Mouse (Mus musculus) embryonic facial prominence, embryonic 13.5 days (tissue): ENCODE results near the gene Klhdc7b. TPM values are rescaled to one million over a fixed set of nuclear protein-coding genes. Genes with fewer than 3 reads are reported as not detected.
A peak's percentile ranks its signal among the peaks of the same experiment; 100 is the strongest.
"Not testable (repeated sequence)": the region's sequence is repeated elsewhere in the genome, so short reads cannot be mapped to it uniquely, and the experiment has no call there.

Experiments used
- ATAC-seq: fragments of 200-750 bp; cut with Nextera tagmentation; 2 replicates; pipeline ENCODE4 v1.8.0; 2017; ENCODE audit warnings: low read depth; ENCODE audit not compliant: insufficient number of reproducible peaks, insufficient read depth, low FRiP score, low TSS enrichment
- H3K27ac ChIP-seq: fragments of 300-500 bp; sonication (generic); 2 replicates; pipeline ENCODE4 v1.5.1; 2015; ENCODE audit warnings: moderate library complexity, mild to moderate bottlenecking, inconsistent platforms
- H3K27me3 ChIP-seq: fragments of 300-500 bp; sonication (generic); 2 replicates; pipeline ENCODE4 v1.6.1; 2015; ENCODE audit warnings: mild to moderate bottlenecking, inconsistent platforms
- H3K36me3 ChIP-seq: fragments of 300-500 bp; sonication (generic); 2 replicates; pipeline ENCODE4 v1.6.1; 2015; ENCODE audit warnings: mild to moderate bottlenecking, inconsistent platforms
- H3K4me1 ChIP-seq: fragments of 300-500 bp; sonication (generic); 2 replicates; pipeline ENCODE4 v1.6.1; 2015; ENCODE audit warnings: inconsistent platforms
- H3K4me2 ChIP-seq: fragments of 300-500 bp; sonication (generic); 2 replicates; pipeline ENCODE4 v1.6.1; 2015; ENCODE audit warnings: moderate library complexity, mild to moderate bottlenecking, inconsistent platforms
- H3K4me3 ChIP-seq: fragments of 300-500 bp; sonication (generic); 2 replicates; pipeline ENCODE4 v1.5.1; 2015; ENCODE audit warnings: mild to moderate bottlenecking, inconsistent platforms
- H3K9ac ChIP-seq: fragments of 300-500 bp; sonication (generic); 2 replicates; pipeline ENCODE4 v1.6.1; 2015; ENCODE audit warnings: mild to moderate bottlenecking, inconsistent platforms
- H3K9me3 ChIP-seq: fragments of 300-500 bp; sonication (generic); 2 replicates; pipeline ENCODE4 v1.6.1; 2016; ENCODE audit warnings: inconsistent platforms
- WGBS: fragments of 180-500 bp; shearing (Covaris S2); methylation state at CpG from one replicate; pipeline ENCODE4 v1.1.7; 2015; ENCODE audit warnings: mixed read lengths; 5-methylcytosine and 5-hydroxymethylcytosine counted together
- polyA plus RNA-seq: library from polyadenylated mRNA; unstranded; fragments of >200 nt; fragmentation: Nextera tagmentation; extraction: Ambion mirVana; gene quantifications from 2 replicates; pipeline ENCODE4 v1.2.1, GENCODE M21; 2015

Gene Klhdc7b
- polyA plus RNA-seq, 1 experiment from 2014 or later, result not detected

- no peaks in the 10 kb centered on the region for H3K27me3 ChIP-seq
These were observed 44.9 kb downstream of the Klhdc7b start, which contains the start of the genes C730034F03Rik, Gm44502 and Chkb for GRCm38 (mm10) chr15:89429352-89430221. C730034F03Rik (plus strand) TSS chr15:89429589. Gm44502 (minus strand) TSS chr15:89429696. Chkb (minus strand) TSS chr15:89429908.

GRCm38 (mm10) chr15:89430341-89430740, 45.6 kb downstream of the Klhdc7b start:
- Histone ChIP-seq H3K9me3 (no peaks in the 10 kb centered on the region), H3K27ac (peak overlapping the region; percentile 98), H3K27me3 (no peaks in the 10 kb centered on the region), H3K4me2 (peak overlapping the region; percentile 73), H3K9ac (peak overlapping the region; percentile 81), H3K4me1 (peaks cover 16% of the 10 kb centered on the region), H3K36me3 (peaks cover 25% of the 10 kb centered on the region), H3K4me3 (peak overlapping the region; percentile 81)
- 45% methylated on average over 6 of the region's 6 CpGs for WGBS
- no peak for ATAC-seq

More at GRCm38 (mm10) chr15:89429352-89430221, 44.9 kb downstream of the Klhdc7b start, which contains the start of the genes C730034F03Rik, Gm44502 and Chkb:
- ATAC-seq, result peak; percentile 89
- Histone ChIP-seq H3K9ac (peak within 1 kb of the TSS; percentile 81), H3K4me1 (peaks cover 16% of the 10 kb centered on the region), H3K9me3 (no peaks in the 10 kb centered on the region), H3K4me2 (peak within 1 kb of the TSS; percentile 73), H3K36me3 (peaks cover 26% of the 10 kb centered on the region), H3K27ac (peak within 1 kb of the TSS; percentile 98), H3K4me3 (peak within 1 kb of the TSS; percentile 81)
- WGBS, result under 1% methylated on average over 70 of the region's 70 CpGs

- not testable (repeated sequence) for H3K4me3 ChIP-seq, H3K9me3 ChIP-seq, ATAC-seq, H3K9ac ChIP-seq, H3K27ac ChIP-seq, H3K27me3 ChIP-seq
- H3K4me1 ChIP-seq, result peaks cover 12% of the 10 kb centered on the region
- peaks cover 23% of the 10 kb centered on the region for H3K36me3 ChIP-seq
- H3K4me2 ChIP-seq, result peak overlapping the region; percentile 73; the same call in 1 of the 2 replicates
- WGBS, result 80% methylated on average over 9 of the region's 9 CpGs
These were observed 46.1 kb downstream of the Klhdc7b start for GRCm38 (mm10) chr15:89430771-89431170.

- WGBS, result 87% methylated on average over 3 of the region's 3 CpGs
These were observed 46.6 kb downstream of the Klhdc7b start for GRCm38 (mm10) chr15:89431271-89431670.

GRCm38 (mm10) chr15:89431806-89432205, 47.1 kb downstream of the Klhdc7b start:
- no peak for ATAC-seq
- Histone ChIP-seq H3K4me3 (no peak overlapping the region), H3K36me3 (peaks cover 12% of the 10 kb centered on the region), H3K9me3 (no peaks in the 10 kb centered on the region), H3K4me1 (peaks cover 9% of the 10 kb centered on the region), H3K9ac (no peak overlapping the region), H3K4me2 (no peak overlapping the region), H3K27ac (no peak overlapping the region), H3K27me3 (no peaks in the 10 kb centered on the region)
- 92% methylated on average over 6 of the region's 6 CpGs for WGBS

More at GRCm38 (mm10) chr15:89431271-89431670, 46.6 kb downstream of the Klhdc7b start:
- Histone ChIP-seq H3K4me1 (peaks cover 9% of the 10 kb centered on the region), H3K27me3 (no peaks in the 10 kb centered on the region), H3K27ac (no peak overlapping the region), H3K9ac (no peak overlapping the region), H3K4me2 (no peak overlapping the region), H3K36me3 (peaks cover 18% of the 10 kb centered on the region), H3K4me3 (no peak overlapping the region), H3K9me3 (no peaks in the 10 kb centered on the region)
- no peak for ATAC-seq

- ATAC-seq, result no peak
- no peaks in the 10 kb centered on the region for H3K9me3 ChIP-seq
- peaks cover 1% of the 10 kb centered on the region; the same call in 1 of the 2 replicates for H3K36me3 ChIP-seq
- 70% methylated on average over 4 of the region's 4 CpGs for WGBS
- H3K27me3 ChIP-seq, result no peaks in the 10 kb centered on the region
- H3K4me3 ChIP-seq, result no peak overlapping the region
- peaks cover 9% of the 10 kb centered on the region for H3K4me1 ChIP-seq
- no peak overlapping the region for H3K4me2 ChIP-seq
- no peak overlapping the region for H3K9ac ChIP-seq
- no peak overlapping the region for H3K27ac ChIP-seq
These were observed 48.2 kb downstream of the Klhdc7b start for GRCm38 (mm10) chr15:89432946-89433345.

- Histone ChIP-seq H3K4me2 (no peak overlapping the region), H3K4me3 (no peak overlapping the region), H3K9ac (no peak overlapping the region), H3K9me3 (no peaks in the 10 kb centered on the region), H3K27me3 (no peaks in the 10 kb centered on the region), H3K36me3 (no peaks in the 10 kb centered on the region), H3K4me1 (no peaks in the 10 kb centered on the region), H3K27ac (no peak overlapping the region)
- 57% methylated on average over 3 of the region's 3 CpGs for WGBS
- ATAC-seq, result no peak
These were observed 49.4 kb downstream of the Klhdc7b start for GRCm38 (mm10) chr15:89434136-89434535.

- no peak overlapping the region for H3K9ac ChIP-seq
- no peaks in the 10 kb centered on the region for H3K9me3 ChIP-seq
- no peak for ATAC-seq
- WGBS, result 88% methylated on average over 5 of the region's 5 CpGs
- H3K4me1 ChIP-seq, result no peaks in the 10 kb centered on the region
- H3K4me2 ChIP-seq, result no peak overlapping the region
- no peak overlapping the region for H3K27ac ChIP-seq
- no peak overlapping the region for H3K4me3 ChIP-seq
- no peaks in the 10 kb centered on the region for H3K36me3 ChIP-seq
- H3K27me3 ChIP-seq, result no peaks in the 10 kb centered on the region
These were observed 51.2 kb downstream of the Klhdc7b start for GRCm38 (mm10) chr15:89435878-89436277.

Other genes starting within 250 kb of the Klhdc7b start
- gene Mapk12, start 244.2 kb upstream of the Klhdc7b start, polyA plus RNA-seq, result 4.6 and 4.7 TPM in 2 replicates
- 13.3 and 13.5 TPM in 2 replicates for gene Mapk11, start 235.3 kb upstream of the Klhdc7b start, polyA plus RNA-seq
- gene Plxnb2, start 204.1 kb upstream of the Klhdc7b start, polyA plus RNA-seq, result 130 and 157 TPM in 2 replicates
- 21.3 TPM in 2 replicates for gene Dennd6b, start 188.4 kb upstream of the Klhdc7b start, polyA plus RNA-seq
- gene Ppp6r2, start 173.4 kb upstream of the Klhdc7b start, polyA plus RNA-seq, result 40.0 and 41.7 TPM in 2 replicates
- gene Sbf1, start 69.6 kb upstream of the Klhdc7b start, polyA plus RNA-seq, result 57.4 and 57.8 TPM in 2 replicates
- gene Adm2, start 62.2 kb upstream of the Klhdc7b start, polyA plus RNA-seq, result not detected in 2 replicates
- not detected in 2 replicates for gene Miox, start 50.5 kb upstream of the Klhdc7b start, polyA plus RNA-seq
- gene Lmf2, start 29.3 kb upstream of the Klhdc7b start, polyA plus RNA-seq, result 53.3 and 62.2 TPM in 2 replicates
- gene Ncaph2, start 29.2 kb upstream of the Klhdc7b start, polyA plus RNA-seq, result 164 and 188 TPM in 2 replicates
- 4.6 and 4.7 TPM in 2 replicates for gene Sco2, start 11.1 kb upstream of the Klhdc7b start, polyA plus RNA-seq
- 1.4 and 1.6 TPM in 2 replicates for gene Tymp, start 7.9 kb upstream of the Klhdc7b start, polyA plus RNA-seq
- gene Odf3b, start 5.6 kb upstream of the Klhdc7b start, polyA plus RNA-seq, result 0.54 and 0.93 TPM in 2 replicates
- not detected in 2 replicates for gene Syce3, start 25.6 kb downstream of the Klhdc7b start, polyA plus RNA-seq
- gene Cpt1b, start 40.9 kb downstream of the Klhdc7b start, polyA plus RNA-seq, result 0.55 and 0.66 TPM in 2 replicates
- gene C730034F03Rik, start 44.7 kb downstream of the Klhdc7b start, polyA plus RNA-seq, result 5.5 and 6.0 TPM in 2 replicates
- not detected in 2 replicates for gene Gm44502, start 44.8 kb downstream of the Klhdc7b start, polyA plus RNA-seq
- 59.3 and 71.1 TPM in 2 replicates for gene Chkb, start 45.0 kb downstream of the Klhdc7b start, polyA plus RNA-seq
- 2.8 and 5.4 TPM in 2 replicates for gene Mapk8ip2, start 69.0 kb downstream of the Klhdc7b start, polyA plus RNA-seq
- 20.8 and 22.9 TPM in 2 replicates for gene Arsa, start 92.5 kb downstream of the Klhdc7b start, polyA plus RNA-seq
- 2.2 and 2.9 TPM in 2 replicates for gene Shank3, start 114.7 kb downstream of the Klhdc7b start, polyA plus RNA-seq
- gene Acr, start 183.4 kb downstream of the Klhdc7b start, polyA plus RNA-seq, result 0.35 and 0.48 TPM in 2 replicates
- 51.5 and 54.8 TPM in 2 replicates for gene Rabl2, start 207.0 kb downstream of the Klhdc7b start, polyA plus RNA-seq